Mouse (Mus musculus) spleen, embryonic (tissue): ENCODE results near the gene Zfp593.

Experiments
- CTCF ChIA-PET: fragments of 350-600 bp; sonication (Branson Sonifier 250); formaldehyde crosslinking; loops from one replicate; lab custom pipeline; 2022; lab: Charles Lee

Gene Zfp593

GRCm38 (mm10) chr4:134257198-134258009 lies 12.0 kb upstream of the Zfp593 start:
- CTCF ChIA-PET, result interaction anchor here (0.5 to 0.6 kb wide), 3 partner anchors 138 to 659 kb away, joined by 3 to 4 read pairs (median 3); no protein-coding TSS in a partner anchor

DNA sequence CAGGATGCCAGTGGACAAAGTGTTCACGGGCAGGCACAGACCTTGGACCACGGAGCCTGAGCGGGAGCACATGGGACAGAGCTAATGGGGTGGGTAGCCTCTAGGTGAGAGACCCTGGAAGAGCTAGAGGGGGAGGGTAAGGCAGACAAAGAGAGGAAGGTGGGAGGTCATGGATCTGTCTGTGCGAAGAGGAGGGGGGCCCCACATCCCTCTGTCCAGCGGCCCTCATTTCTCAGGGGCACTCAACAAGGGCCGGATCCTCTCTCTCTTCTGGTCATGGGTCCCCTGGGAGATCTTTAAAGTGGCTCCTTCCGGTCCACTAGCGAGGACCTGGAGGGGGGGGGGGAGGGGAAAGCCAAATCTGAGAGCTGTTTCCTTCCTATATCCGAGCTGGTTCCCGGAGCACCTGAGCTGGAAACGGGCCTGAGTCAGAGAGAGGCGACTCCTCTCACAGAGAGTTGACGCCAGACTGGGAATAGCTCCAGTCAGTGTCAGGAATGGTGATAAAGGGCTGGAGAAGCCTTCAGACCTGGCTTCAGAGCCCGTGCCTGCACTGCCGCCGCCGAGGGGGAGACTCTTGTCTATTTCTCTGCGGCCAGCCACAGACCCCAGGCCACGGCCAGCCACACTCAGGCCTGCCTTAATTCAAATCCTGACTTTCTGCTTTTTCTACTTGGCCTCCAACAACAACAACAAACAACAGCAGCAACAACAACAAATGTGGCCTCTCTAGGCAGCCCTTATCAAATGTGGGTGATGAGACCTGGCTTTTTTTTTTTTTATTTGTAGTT lies 11.2 kb upstream of the Zfp593 start:
- CTCF ChIA-PET, result interaction anchor here (0.5 to 0.6 kb wide), 3 partner anchors 139 to 660 kb away, joined by 3 to 4 read pairs (median 3); no protein-coding TSS in a partner anchor

DNA sequence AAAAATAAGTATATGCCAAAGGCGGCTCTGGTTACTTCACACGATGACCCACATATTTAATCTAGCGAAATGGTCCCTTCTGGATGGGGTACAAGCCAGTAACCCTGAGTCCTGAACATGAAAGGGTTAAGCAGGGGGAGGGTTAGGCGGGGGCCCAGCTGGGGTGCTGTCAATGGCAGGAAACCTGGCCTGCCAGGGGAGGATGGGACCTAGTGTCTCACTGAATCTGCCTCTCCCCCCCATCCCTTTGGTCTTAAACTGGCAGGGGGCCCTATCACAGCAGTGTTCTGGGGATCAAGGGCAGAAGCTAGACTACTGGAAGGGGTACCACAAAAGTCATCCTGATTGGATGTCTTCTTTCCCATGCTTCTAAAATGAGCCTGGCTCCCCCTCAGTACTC lies 10.5 kb upstream of the Zfp593 start:
- CTCF ChIA-PET, result no interaction called here

DNA sequence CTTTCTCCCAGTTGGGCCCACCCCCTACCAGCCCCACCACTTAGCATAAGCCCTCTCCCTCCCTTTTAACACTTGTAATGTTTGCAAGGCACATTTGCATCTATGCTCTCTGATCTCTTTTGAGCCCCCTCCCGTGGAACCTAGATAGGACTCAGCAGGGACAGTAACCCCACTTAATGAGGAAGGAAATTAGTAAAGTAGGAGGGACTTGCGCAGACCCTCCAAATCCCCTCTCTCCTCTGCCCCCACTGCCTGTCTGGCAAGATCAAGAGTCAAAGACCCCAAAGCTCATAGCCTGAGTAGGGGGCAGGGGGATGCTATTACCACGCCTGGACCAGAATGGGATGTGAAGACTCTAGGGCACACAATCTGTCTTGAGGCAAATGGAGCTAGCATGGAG lies 9.4 kb upstream of the Zfp593 start:
- CTCF ChIA-PET, result no interaction called here

- CTCF ChIA-PET, result interaction anchor here (0.6 kb wide), 2 partner anchors 66 to 240 kb away, joined by 3 to 6 read pairs; no protein-coding TSS in a partner anchor
These were observed 8.4 kb upstream of the Zfp593 start, which contains the start of gene Grrp1 for GRCm38 (mm10) chr4:134253722-134254324. Grrp1 (minus strand) TSS chr4:134254106.

DNA sequence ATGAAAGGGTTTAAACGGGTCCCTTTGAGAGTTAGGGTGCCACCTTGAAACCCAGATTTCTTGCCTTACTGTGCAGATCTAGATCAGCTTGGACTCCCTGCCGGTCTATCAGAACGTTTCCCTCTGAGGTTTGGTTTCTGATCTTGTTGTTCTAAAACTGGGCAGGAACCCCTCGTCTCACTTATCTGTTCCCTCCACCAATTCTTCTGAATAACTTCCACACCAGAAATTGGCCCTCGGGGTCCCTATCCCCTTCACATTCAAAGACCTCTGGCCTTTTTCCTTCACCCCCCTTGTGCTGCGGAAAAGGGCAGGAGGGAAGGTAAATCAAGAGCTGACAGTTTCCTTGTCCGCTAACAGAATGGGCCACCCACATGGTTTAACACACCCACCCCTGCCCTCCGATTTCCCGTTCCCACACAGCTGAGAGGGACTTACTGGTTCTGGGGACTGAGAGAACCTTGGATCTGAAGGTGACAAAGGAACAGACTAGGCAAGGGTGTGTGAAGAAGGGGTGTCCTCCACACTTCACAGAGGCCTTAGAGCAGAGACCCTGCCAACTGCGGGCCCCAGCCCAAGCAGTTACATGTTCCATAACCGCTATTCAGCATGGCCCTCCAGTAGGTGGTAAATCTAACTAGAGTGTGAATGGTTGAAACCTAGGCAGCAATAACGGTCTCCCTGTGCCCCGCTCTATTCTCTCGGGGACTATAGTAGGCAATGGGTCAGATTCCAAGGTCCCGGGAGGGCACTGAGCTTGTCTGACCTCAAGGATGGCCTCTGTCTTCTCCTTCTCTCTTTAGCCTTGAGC lies 7.7 kb upstream of the Zfp593 start:
- CTCF ChIA-PET, result no interaction called here

DNA sequence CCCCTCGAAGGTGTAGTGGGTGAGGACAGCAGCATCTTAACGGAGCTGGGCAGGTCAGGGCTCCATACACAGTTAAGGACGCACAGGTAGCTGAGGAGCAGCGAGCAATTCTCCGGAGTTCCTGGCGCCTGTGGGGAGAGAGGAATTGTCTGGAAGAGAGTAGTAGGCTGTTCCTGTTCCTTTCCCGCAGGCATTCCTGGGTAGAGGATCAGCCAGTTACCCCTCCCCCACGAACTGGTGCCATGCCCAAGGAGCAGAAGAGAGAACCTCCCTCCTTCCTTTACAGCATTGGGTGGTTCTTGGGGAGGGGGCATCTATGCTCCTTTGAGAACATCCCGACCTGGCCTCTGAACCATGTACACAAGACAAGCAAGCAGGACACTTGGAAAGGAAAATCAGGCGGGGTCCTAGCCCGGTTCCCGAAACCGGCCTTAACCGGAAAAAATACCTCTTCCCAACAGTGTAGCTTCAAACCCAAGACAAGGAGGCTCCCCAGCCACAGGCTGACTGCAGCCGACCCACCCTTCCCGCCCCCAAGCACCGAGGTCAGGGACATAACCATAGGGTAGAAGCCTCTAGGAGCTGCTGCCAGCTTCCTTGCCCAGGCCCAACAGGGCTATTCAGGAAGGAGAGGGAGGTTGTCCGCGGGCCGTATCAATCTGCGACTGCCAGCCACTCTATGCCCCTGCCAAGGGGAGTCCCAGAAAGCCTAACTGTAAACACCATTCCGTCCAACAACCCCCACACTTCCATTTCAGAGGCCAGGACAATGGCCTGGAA lies 6.9 kb upstream of the Zfp593 start:
- CTCF ChIA-PET, result interaction anchor here (0.6 kb wide), 1 partner anchor 44 kb away, joined by 5 read pairs; no protein-coding TSS in a partner anchor

- CTCF ChIA-PET, result interaction anchor here (0.6 kb wide), 1 partner anchor 45 kb away, joined by 5 read pairs; no protein-coding TSS in a partner anchor
These were observed 6.1 kb upstream of the Zfp593 start for GRCm38 (mm10) chr4:134251241-134252130.

- CTCF ChIA-PET, result interaction anchor here (1.0 kb wide), 1 partner anchor 7 kb away, joined by 3 read pairs; no protein-coding TSS in a partner anchor
These were observed 5.5 kb upstream of the Zfp593 start for GRCm38 (mm10) chr4:134250930-134251240.

DNA sequence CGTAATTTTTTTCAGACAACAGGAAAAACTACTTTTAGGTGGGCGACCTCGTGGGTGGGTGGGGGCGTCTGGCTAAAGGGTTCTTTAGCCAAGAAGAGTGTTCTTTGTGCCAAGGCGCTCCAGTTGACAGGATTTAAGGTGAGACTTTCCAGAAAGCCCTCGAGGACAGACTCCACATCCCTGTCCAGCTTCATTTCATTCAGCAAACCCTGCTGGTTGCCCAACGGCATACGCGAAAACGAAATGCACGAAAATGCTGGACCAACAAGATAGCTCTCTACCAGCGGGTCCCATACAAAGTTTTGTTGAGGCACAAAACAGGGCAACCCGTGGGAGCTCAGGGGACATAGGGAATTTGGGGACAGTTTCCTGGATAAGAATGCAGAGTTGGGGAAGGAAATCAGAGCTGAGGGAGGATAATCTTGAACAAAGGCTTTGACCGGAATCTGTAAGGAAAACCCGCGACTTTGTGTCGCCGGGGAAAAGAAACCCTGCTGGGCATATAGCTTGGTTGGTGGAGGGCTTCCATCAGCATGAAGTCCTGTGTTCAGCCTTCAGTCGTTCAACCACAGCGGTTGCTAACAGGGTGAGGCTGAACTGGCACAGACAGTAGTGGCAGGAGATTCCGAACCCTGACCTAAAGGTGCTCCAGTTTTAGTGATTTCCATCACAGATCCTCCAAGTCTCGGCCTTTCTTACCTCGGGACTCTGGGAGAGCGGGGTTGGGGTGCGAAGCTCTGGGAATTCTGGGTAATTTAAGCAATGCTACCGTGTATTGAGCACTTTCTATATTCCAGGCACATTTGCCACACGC lies 4.9 kb upstream of the Zfp593 start:
- CTCF ChIA-PET, result interaction anchor here (1.0 kb wide), 1 partner anchor 8 kb away, joined by 3 read pairs; no protein-coding TSS in a partner anchor

GRCm38 (mm10) chr4:134249651-134250050 lies 4.3 kb upstream of the Zfp593 start:
- CTCF ChIA-PET, result interaction anchor here (0.6 to 1.0 kb wide), 2 partner anchors 9 to 143 kb away, joined by 3 to 5 read pairs; no protein-coding TSS in a partner anchor

GRCm38 (mm10) chr4:134246719-134247258 lies 1.4 kb upstream of the Zfp593 start, which contains the start of gene Gm30191:
Gm30191 (plus strand) TSS chr4:134246935.
- CTCF ChIA-PET, result no interaction called here

GRCm38 (mm10) chr4:134246256-134246655 lies 864 bp upstream of the Zfp593 start:
- CTCF ChIA-PET, result interaction anchor here (0.6 kb wide), 1 partner anchor 107 kb away, joined by 3 read pairs; no protein-coding TSS in a partner anchor

- CTCF ChIA-PET, result no interaction called here
These were observed 1.7 kb downstream of the Zfp593 start, which contains the start of gene E130218I03Rik for GRCm38 (mm10) chr4:134243516-134244250. E130218I03Rik (plus strand) TSS chr4:134243662.

DNA sequence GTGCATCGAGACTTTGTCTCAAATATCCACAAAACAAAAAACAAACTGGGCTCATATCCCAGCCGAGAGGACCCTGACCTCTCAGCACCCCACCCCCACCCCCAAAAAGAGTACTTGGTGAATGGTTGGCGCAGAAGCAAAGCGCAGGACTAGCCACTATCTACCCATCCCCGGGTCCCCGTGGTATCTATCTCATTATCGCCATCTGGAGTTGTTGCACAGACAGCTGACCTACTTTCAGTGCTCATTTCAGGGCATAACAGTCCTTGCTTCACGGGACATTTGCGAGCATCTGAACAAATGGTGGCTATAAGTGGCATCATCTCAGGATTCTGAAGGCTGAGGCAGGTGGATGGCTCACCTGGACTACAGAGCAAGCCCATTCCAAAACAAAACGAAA lies 6.7 kb downstream of the Zfp593 start:
- CTCF ChIA-PET, result no interaction called here

DNA sequence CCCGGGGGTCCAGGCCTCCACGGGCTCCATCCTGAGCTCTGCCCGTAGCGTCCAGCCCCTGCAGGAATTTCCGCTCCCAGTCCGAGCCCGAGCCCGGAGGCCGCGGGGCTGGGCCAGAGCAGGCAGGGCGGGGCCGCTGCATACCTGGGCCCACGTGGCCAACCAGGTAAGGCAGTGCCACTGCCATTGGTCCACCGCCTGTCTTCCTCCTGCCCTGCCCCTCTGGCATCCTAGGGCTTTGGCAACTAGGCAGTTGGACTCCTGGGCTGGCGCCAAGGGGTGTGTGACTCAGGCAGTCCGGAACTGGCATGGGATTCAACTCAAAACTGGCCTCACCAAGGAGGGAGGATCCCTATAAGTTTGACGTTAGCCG lies 7.1 kb downstream of the Zfp593 start, which contains the start of gene Cnksr1:
TSS of gene Cnksr1 (minus strand) at position 121 of the 373 bp plus-strand sequence.
- CTCF ChIA-PET, result no interaction called here
